Mouse (Mus musculus): ENCODE data around the gene Dph2.
A peak's percentile ranks its signal among the peaks of the same experiment; 100 is the strongest.

Dph2 gene

DNA sequence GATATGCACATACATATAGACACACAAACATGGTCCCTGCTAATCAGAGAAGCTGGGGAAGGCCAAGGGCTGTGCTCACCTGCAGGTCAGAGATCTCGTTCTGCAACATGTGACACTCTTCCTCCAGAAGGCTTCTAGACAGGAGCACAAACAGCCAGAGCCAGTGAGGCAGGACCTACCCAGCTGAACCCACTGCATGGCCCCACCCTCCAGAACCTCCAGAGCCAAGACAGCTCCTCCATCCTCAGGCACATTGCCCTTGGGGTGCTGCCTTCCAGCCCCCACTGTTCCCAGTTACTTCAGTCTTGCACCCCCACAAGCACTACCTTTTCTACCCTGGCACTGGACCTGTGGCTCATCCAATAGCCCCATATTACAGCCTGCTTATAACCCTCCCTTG is 21.4 kb downstream of the Dph2 start:
- no peak for DNase-seq

DNA sequence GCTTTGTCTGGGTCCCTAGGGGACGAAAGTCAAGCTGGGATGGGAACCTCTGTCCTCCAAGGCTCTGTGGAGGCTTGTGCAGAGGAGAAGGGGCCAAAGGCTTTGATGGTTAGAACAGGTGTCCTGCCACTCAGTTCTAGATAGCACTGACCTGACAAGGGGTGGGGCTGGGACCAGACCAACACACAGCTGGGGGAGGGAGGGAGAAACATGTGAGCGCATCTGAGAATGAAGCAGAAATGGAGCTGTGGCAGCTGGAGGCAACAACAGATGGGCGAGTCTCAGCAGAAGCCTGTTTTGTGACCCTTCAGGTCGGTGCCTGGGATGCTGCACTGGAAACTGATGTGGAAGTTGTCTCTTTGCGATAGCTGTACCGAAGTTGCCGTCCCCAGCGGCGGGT is 22.5 kb downstream of the Dph2 start:
- no peak for DNase-seq

DNA sequence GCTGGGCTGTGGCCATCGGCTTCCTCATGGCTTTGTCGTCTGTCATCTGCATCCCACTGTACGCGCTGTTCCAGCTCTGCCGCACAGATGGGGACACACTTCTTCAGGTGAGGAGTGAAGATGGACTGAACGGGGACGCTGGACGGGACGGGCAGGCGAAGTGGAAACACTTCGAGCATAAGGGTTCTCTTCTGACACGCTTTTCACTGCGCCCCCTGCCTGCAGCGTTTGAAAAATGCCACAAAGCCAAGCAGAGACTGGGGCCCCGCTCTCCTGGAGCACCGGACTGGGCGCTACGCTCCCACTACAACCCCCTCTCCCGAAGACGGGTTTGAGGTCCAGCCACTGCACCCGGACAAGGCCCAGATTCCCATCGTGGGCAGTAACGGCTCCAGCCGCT is 24.0 kb downstream of the Dph2 start:
- DNase-seq, result peak; percentile 57

DNA sequence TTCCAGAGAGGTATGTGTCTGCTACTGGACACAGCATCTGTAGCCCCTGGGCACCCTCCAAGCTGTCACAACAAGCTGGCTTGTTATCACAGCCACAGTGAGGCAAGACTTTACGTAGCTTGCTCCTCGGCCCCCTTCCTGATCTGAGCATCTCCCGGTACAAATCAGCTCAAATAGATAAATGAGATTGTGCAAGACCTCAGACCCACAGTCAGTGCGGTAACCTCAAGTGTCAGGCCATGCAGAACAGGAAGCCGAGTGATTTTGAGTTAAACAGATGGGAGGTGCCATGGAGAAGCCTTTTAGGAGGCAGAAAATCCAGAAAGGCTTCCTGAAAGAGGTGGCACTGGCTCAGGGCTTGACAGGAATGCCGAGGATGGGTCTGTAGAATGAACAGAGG is 24.8 kb downstream of the Dph2 start:
- no peak for DNase-seq

DNA sequence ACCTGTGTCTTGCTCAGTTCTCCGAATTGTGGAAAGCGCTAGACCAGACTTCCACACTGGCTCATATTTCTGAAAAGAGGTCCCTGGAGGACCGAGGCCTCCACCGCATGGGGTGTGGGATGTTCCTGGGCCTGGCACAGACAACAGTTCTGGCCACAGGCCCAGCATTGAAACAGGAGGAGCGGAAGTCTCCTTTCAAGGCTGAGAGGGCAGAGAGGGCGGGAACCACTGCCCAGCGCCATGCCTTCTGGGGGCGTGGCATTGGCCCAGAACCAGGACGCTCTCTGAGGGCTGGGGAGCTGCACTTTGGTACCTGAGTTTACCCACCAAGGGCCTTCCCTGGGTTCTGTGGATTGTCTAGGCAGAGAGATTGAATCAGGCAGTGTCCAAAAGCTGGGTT is 25.7 kb downstream of the Dph2 start:
- DNase-seq, result peak; percentile 93

DNA sequence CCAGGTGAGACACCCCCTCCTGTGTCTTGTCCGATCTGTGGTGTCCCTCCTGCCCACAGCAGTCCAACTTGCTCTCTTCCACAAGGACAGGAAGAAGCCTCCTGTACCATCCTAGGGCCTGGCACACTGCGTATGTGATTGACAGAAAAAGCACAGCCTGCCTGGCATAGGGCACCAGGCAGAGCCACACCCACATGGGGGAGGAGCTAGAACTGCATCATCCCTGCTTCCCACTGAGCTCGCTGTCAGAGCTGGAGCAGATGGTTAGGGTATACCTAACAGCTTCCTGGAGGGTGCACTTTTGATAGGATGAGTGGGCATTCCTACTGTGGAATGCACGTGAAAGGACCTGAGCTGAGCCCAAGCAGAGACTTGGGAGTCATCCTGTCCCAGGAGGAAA is 29.0 kb downstream of the Dph2 start:
- peak; percentile 30 for DNase-seq

DNA sequence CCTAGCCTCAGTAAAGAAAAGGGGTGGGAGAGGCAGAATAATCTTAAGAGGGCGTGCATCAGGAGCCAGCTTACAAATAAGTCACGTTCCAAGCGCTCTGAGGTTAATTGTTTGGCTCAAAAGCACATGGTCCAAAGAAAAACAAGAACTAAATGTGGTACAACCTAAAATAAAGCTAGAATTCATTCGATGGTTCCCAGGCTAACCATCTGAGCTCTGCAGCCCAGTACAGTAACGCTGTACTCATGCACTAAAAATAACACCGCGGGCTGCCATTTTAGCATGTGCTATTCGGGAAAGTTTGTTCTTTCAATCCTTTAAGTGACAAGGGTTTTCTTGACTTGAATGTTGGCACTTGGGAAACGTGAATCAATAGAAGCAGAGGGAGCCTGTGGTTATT is 31.3 kb downstream of the Dph2 start:
- no peak for DNase-seq

DNA sequence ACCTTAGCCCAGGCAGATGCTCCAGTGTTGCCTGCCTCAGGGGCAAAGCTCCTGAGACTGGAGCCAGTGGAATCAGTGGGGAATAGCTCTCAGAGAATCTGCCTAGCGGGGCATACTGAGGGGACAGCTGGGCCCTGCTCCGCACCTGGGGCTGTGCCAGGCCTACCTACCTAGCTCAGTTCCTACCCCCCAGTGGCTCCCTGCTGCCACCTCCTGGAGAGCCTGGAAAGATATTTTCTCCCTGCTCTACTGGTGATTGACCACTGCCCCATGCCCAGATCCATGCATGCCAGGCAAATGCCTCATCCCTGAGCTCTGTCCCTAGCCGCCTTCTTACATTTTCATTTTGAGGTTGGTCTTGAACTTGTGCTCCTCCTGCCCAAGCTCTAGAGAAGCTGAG is 33.0 kb downstream of the Dph2 start:
- peak; percentile 73 for DNase-seq

DNA sequence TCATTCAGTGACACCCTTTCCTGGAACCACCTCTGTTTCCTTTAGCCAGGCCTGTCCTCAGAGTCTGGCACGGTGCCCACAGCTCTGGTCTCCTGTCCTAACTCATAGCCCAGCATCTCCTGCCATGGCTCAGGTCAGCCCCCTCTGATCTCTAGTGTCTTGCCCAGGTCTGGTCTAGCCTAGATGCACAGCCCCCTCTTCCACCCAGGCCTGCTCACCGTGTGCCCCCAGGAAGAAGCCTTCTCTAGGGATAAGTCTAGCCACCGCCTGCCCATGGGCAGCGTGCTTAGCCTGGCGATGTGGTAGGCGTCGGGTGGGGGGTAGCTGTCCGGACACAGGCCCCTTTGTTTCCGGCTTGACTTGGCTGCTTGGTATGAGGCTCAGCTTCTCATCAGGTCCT is 36.7 kb downstream of the Dph2 start:
- no peak for DNase-seq

DNA sequence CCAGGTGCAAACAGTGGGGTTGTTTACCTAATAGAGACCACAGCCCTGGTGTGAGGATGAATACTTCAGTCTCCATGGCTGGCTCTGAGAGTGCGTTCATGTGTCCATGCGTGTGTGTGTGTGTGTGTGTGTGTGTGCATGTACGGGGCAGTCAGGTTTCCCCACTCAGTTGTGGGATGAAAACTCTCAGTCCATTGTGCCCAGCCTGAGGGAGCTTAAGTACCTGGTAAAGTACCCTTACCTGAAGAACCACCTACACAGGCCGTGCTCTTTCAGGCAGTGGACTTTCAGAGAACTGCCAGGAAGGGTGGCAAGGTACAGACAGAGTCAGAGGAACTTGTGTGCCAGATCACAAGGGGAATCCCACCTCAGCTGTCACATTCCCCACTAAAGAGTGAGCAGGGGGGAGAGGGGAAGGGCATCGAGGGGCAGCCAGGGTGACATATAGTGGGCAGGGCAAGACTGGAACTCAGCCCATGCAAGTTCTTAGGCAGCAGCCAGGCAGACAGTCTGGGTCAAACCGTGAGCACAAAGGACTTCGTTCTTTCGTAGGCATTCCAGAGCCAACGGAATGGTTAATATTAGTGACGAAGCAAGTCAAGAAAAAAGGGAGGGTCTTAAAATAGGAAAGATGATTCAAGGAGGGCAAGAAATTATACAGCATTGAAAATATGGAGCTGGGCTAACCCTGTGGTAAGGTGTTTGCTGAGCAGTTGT is 39.5 kb downstream of the Dph2 start:
- peak; percentile 58 for DNase-seq

DNA sequence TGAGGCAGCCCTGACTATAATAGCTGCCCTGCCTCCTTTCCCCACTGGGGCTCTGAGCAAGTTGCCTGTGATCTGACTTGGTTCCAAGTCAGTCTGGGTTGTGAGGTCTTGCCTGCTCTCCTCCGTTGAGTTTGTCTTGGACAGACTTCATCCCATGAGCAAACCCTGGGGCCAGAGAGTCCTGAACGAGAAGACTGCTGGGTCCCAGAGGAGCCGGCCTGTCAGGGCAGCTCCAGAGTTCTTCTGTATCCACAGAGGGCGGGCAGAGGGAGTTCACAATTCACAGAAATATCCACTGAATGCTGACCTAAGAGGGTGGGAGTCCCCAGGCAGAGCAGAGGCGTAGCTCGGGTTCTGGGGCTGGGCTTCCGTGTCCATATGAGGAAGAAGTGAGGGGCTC is 41.0 kb downstream of the Dph2 start:
- no peak for DNase-seq

DNA sequence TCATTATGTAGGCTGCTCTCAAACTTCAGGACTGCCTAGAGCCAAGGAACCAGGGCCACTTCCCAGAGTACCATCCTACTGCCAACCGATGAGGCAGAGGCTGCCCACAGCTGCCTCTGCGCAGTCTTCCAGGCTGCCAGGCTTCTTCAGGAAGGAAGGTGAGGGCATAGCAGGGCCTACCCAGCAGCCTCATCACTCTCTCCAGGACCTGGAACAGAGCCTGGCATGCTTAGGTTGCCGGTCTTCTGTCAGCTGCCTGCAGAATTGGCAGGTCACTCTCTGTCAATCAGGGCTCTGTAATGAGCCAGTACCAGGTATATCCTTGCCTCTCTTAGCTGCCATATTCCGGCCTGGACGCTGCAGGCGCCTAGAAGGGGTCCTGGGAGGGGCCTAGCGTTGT is 41.7 kb downstream of the Dph2 start:
- DNase-seq, result no peak

DNA sequence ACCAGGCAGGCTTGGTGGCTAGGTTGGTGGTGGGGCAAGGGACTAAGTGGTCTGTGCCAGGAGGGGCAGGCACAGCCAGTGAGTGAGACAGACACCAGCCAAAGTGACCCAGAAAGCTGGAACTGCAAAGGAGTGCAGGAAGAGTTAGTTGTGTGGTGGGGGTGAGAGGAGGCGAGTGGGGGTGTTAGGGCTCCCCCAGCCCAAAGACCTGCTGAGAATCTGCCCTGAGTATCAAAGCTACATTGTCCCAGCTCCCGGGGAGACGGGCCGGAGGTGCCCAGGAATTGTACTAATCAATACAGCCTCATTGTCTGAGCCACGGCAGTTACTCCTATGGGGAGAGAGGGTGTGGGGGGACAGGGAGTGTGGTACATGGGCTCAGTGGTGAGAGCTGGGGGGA is 42.3 kb downstream of the Dph2 start:
- no peak for DNase-seq

DNA sequence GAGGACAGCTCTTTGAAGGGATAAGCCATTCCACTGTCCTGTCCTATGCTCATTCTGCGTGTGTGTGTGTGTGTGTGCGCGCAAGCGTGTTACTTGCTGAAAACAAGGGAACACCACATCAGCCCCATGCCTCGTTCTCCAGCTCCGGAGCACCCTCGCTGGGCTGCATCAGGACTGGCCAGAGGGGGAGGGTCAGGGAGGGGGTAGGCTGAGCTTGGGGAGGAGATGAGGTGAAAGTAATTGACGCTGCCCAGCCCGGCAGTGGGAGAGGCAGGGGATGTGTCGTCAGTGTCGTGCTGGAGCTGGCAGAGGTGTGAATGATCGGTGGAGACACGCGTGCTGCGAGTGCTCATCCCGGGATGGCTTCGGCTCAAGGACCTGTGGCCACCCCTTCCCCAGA is 42.8 kb downstream of the Dph2 start:
- DNase-seq, result no peak

DNA sequence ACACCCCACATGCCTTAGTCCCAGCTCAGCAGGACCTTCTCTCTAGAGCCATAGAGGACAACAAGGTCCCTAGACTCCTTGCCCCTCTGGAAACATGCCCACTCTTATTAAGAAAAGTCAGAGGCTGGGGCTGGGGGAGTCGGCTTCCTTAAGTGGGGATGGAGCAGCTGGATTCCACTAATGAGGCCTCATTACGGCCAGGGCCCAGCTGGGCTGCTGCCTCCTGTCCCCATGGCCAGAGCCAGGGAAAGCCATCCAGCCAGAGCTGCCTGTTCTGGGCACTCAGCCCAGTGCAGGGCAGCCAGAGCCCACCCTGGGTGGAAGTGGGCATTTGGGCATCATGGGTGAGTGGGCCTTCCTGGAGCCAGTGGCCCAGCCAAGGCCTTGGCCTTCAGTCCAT is 44.8 kb downstream of the Dph2 start:
- DNase-seq, result no peak

DNA sequence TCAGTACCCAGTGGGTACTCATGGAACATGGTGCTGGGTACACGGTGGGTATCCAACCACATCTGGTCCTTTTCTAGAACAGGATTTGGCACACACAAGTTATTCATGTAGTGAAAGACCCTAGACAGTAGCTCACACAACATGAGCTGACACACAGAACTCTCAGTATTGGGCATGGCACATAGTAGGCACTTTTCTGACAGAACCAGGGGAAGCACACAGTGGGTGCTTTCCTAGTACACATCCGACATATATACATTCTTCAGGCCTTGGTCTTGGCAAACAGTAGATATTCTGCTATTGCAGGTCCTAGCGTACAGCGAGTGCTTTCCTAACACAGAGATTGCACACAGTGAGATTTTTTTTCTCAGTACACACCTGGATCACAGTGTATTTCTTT is 45.6 kb downstream of the Dph2 start:
- DNase-seq, result no peak

DNA sequence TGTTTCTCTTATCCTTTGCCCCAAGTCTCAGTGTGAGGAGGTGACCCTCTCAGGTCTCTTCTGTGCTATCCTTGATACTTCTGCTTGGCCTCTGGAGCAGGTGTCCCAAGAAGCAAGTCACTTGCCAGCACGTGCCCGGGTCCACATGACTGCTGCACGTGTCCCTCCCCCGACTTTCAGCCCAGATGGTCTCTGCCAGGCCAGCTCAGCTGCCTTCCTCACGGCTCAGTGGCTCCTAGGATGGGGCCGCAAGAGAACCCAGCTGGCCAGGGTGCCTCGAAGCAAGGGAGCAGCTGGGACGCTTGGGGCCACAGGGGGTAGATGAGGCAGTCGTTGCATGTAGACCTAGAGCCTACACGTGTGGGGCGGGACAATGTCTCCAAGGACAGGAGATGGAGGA is 46.5 kb downstream of the Dph2 start:
- no peak for DNase-seq

DNA sequence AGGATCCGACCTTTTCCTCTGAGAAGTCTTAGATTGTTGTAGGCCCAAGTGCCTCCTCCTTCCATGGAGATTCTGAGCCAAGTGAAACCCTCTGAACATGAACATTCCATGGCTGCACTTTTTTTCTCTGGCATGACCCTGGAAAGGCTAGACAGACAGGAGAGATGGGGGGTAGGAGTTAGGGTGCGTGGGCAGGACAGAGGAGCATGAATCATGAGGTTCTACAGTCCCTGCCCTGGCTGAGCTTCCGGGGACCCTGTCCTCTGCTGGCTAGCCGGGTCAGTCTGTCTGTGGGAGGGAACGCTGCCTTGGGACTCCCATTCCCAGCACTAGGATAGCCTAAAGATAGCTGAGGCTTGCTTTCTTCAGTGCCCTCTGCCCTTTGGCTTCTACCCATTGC is 47.4 kb downstream of the Dph2 start:
- DNase-seq, result no peak

DNA sequence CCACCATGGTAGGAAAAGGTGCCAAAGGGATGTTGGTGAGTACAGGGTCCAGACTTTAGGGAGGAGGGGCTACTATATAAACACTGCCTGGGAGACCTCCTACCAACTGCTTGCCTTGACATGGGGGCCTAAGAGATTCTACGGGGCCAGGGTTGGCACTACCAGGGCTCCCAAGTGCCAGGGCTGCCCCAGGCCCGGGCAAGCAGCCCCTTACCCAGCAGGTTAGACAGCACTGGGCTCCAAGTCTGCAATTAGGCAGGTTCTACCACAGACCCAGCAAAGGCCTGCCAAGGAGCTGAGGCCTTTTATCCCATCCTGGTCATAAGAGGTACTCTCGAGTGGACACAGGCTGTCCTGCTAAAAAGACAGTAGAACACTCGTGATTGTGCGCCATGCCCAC is 48.7 kb downstream of the Dph2 start:
- DNase-seq, result no peak

DNA sequence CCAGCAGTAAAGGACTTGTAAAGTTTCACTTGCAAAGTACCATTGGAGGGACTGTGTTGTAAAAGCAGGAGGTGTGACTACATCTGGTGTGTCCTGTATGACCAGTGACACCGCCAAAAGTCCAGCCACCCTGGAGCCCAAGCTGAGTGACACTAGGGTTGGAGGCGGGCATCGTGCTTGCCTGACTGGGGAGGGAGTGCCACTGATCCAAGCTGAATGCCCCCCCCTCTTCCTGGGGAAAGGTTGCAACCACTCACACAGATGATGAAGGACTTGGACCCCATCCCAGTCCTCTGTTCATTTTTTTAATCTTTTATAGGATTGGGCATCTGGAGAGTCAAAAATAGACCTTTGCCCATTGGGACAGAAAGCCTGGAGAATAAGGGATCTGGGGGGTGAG is 50.3 kb downstream of the Dph2 start:
- DNase-seq, result peak; percentile 86

DNA sequence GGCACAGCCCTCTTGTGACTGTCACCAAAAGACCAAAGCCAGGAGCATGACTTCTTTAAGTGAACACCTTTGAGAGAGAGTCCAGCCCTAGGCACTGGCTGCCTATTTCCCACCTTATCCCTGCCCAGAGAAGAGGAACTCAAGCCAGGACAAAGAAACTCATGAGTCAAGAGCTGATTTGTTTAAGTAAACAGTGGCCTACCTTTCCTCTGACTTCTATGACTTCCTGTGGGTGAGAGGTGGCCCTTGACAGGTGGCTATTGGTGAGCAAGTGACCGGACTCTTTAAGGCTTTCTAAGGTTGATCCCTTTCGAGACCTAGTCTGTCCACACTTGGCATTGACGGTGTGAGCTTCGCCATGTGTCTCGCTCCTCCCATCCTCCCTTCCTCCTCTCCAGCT is 51.0 kb downstream of the Dph2 start:
- DNase-seq, result no peak

DNA sequence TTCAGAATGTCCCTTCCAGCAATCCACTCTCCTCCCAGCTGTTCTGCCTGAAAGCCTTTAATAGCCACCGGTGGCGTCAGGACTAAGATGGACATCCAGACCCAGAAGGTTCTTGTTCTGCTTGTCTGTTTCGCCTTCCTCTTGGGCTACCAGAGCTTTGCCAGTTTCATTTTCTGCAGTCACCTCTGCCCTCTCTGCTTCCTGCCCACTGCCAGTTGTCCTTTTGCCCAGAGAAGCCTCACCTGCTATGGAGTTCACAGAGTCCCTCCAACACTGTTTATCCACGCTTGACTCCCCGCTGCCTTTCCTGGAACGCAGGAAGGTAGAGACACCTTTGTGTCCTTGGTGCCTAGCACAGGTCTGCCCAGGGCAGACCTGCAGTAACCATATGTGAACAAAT is 52.5 kb downstream of the Dph2 start:
- DNase-seq, result peak; percentile 90
